Mouse (Mus musculus) heart, embryonic 16.5 days (tissue): Measurements from ENCODE around the gene D1Ertd622e. TPM values are rescaled to one million over a fixed set of nuclear protein-coding genes. Genes with fewer than 3 reads are reported as not detected.

Experiments used
- ATAC-seq: fragments of 200-750 bp; cut with Nextera tagmentation; replicated peaks from 2 replicates; pipeline ENCODE4 v1.8.0; 2017; ENCODE audit warnings: moderate number of reproducible peaks; ENCODE audit not compliant: insufficient read depth, low FRiP score; ENCODE audit errors: extremely low read depth
- H3K27ac ChIP-seq: fragments of 300-500 bp; sonication (generic); 2 replicates; pipeline ENCODE4 v1.5.1; 2014; ENCODE audit warnings: mild to moderate bottlenecking, low read length, control low read depth, moderate library complexity
- H3K27me3 ChIP-seq: fragments of 300-500 bp; sonication (generic); 2 replicates; pipeline ENCODE4 v1.6.1; 2014; ENCODE audit warnings: low read length, mixed read lengths; ENCODE audit not compliant: control insufficient read depth, insufficient read depth
- H3K36me3 ChIP-seq: fragments of 300-500 bp; sonication (generic); 2 replicates; pipeline ENCODE4 v1.6.1; 2014; ENCODE audit not compliant: control insufficient read depth, insufficient read depth
- H3K4me1 ChIP-seq: fragments of 300-500 bp; sonication (generic); 2 replicates; pipeline ENCODE4 v1.6.1; 2014; ENCODE audit warnings: low read length, mixed read lengths; ENCODE audit not compliant: control insufficient read depth, insufficient read depth
- H3K4me2 ChIP-seq: fragments of 300-500 bp; sonication (generic); 2 replicates; pipeline ENCODE4 v1.6.1; 2014; ENCODE audit warnings: low read depth, mild to moderate bottlenecking, control low read depth, low read length
- H3K4me3 ChIP-seq: fragments of 300-500 bp; sonication (generic); 2 replicates; pipeline ENCODE4 v1.5.1; 2014; ENCODE audit warnings: mild to moderate bottlenecking, control low read depth, low read length
- H3K9ac ChIP-seq: fragments of 300-500 bp; sonication (generic); 2 replicates; pipeline ENCODE4 v1.6.1; 2014; ENCODE audit warnings: low read length, control low read depth
- H3K9me3 ChIP-seq: fragments of 300-500 bp; sonication (generic); replicated peaks from 2 replicates; pipeline ENCODE4 v1.6.1; 2016; ENCODE audit warnings: low read length; ENCODE audit not compliant: control insufficient read depth
- WGBS: fragments of 180-500 bp; shearing (Covaris S2); extraction: QIAGEN DNeasy Blood & Tissue Kit; methylation state at CpG from one replicate; pipeline ENCODE4 v1.1.7; 2014; 5-methylcytosine and 5-hydroxymethylcytosine counted together
- polyA plus RNA-seq: library from polyadenylated mRNA; unstranded; fragments of >200 nt; fragmentation: Nextera tagmentation; extraction: Ambion mirVana; gene quantifications from 2 replicates; pipeline ENCODE4 v1.2.1, GENCODE M21; 2015

D1Ertd622e gene
- polyA plus RNA-seq, 1 experiment from 2014 or later: 13.5 TPM

- Histone ChIP-seq H3K4me1 (peaks cover 4% of the 10 kb centered on the region; the same call in 1 of the 2 replicates), H3K4me2 (no peak overlapping the region), H3K36me3 (no peaks in the 10 kb centered on the region), H3K27me3 (no peaks in the 10 kb centered on the region), H3K9ac (no peak overlapping the region), H3K4me3 (no peak overlapping the region), H3K9me3 (no peaks in the 10 kb centered on the region), H3K27ac (no peak overlapping the region)
- 71% methylated on average over 4 of the region's 4 CpGs for WGBS
- ATAC-seq: no peak
These were observed 14.8 kb upstream of the D1Ertd622e start for GRCm38 (mm10) chr1:97676526-97677177.

GRCm38 (mm10) chr1:97676115-97676514, 14.2 kb upstream of the D1Ertd622e start:
- H3K27me3 ChIP-seq: no peaks in the 10 kb centered on the region
- H3K9me3 ChIP-seq: no peaks in the 10 kb centered on the region
- no peak overlapping the region for H3K9ac ChIP-seq
- no peak overlapping the region for H3K4me3 ChIP-seq
- no peaks in the 10 kb centered on the region for H3K36me3 ChIP-seq
- no peak overlapping the region for H3K27ac ChIP-seq
- peaks cover 4% of the 10 kb centered on the region; the same call in 1 of the 2 replicates for H3K4me1 ChIP-seq
- WGBS: 57% methylated on average over 2 of the region's 2 CpGs
- H3K4me2 ChIP-seq: no peak overlapping the region
- ATAC-seq: no peak

- H3K4me2 ChIP-seq: no peak overlapping the region
- peaks cover 4% of the 10 kb centered on the region; the same call in 1 of the 2 replicates for H3K4me1 ChIP-seq
- no peak overlapping the region for H3K4me3 ChIP-seq
- H3K27ac ChIP-seq: no peak overlapping the region
- WGBS: 38% methylated on average over 2 of the region's 2 CpGs
- no peaks in the 10 kb centered on the region for H3K9me3 ChIP-seq
- no peak for ATAC-seq
- no peak overlapping the region for H3K9ac ChIP-seq
- no peaks in the 10 kb centered on the region for H3K27me3 ChIP-seq
- no peaks in the 10 kb centered on the region for H3K36me3 ChIP-seq
These were observed 11.0 kb upstream of the D1Ertd622e start for GRCm38 (mm10) chr1:97672849-97673248.

GRCm38 (mm10) chr1:97667288-97667687, 5.4 kb upstream of the D1Ertd622e start:
- no peak overlapping the region for H3K4me2 ChIP-seq
- H3K9ac ChIP-seq: no peak overlapping the region
- H3K4me3 ChIP-seq: no peak overlapping the region
- peaks cover 4% of the 10 kb centered on the region for H3K4me1 ChIP-seq
- ATAC-seq: no peak
- 92% methylated on average over 1 of the region's 1 CpGs for WGBS
- no peak overlapping the region for H3K27ac ChIP-seq
- no peaks in the 10 kb centered on the region for H3K9me3 ChIP-seq
- H3K36me3 ChIP-seq: no peaks in the 10 kb centered on the region
- no peaks in the 10 kb centered on the region for H3K27me3 ChIP-seq

GRCm38 (mm10) chr1:97662324-97662723, 450 bp upstream of the D1Ertd622e start:
- 22% methylated on average over 7 of the region's 7 CpGs for WGBS
- Histone ChIP-seq H3K27ac (peak overlapping the region; percentile 84), H3K4me3 (peak overlapping the region; percentile 89)

GRCm38 (mm10) chr1:97660687-97661405, 1.0 kb downstream of the D1Ertd622e start:
- peaks cover 24% of the 10 kb centered on the region for H3K4me1 ChIP-seq
- peak overlapping the region; percentile 89 for H3K4me3 ChIP-seq
- under 1% methylated on average over 76 of the region's 93 CpGs for WGBS
- H3K9ac ChIP-seq: peak overlapping the region; percentile 89
- no peaks in the 10 kb centered on the region for H3K36me3 ChIP-seq
- no peaks in the 10 kb centered on the region for H3K27me3 ChIP-seq
- peak; percentile 37 for ATAC-seq
- H3K9me3 ChIP-seq: no peaks in the 10 kb centered on the region
- H3K27ac ChIP-seq: peak overlapping the region; percentile 84
- H3K4me2 ChIP-seq: peak overlapping the region; percentile 85

More at GRCm38 (mm10) chr1:97662324-97662723, 450 bp upstream of the D1Ertd622e start:
- Histone ChIP-seq H3K9me3 (no peaks in the 10 kb centered on the region), H3K36me3 (no peaks in the 10 kb centered on the region), H3K4me1 (peaks cover 20% of the 10 kb centered on the region), H3K4me2 (peak overlapping the region; percentile 85), H3K27me3 (no peaks in the 10 kb centered on the region), H3K9ac (peak overlapping the region; percentile 89)
- no peak for ATAC-seq

- 64% methylated on average over 7 of the region's 7 CpGs for WGBS
- no peaks in the 10 kb centered on the region for H3K27me3 ChIP-seq
- no peak for ATAC-seq
- H3K27ac ChIP-seq: no peak overlapping the region
- H3K36me3 ChIP-seq: no peaks in the 10 kb centered on the region
- no peaks in the 10 kb centered on the region for H3K9me3 ChIP-seq
- H3K4me2 ChIP-seq: peak overlapping the region; percentile 85
- H3K9ac ChIP-seq: no peak overlapping the region
- H3K4me1 ChIP-seq: peaks cover 25% of the 10 kb centered on the region
- peak overlapping the region; percentile 89 for H3K4me3 ChIP-seq
These were observed 2.5 kb downstream of the D1Ertd622e start for GRCm38 (mm10) chr1:97659405-97659804.

GRCm38 (mm10) chr1:97657786-97658185, 4.1 kb downstream of the D1Ertd622e start:
- Histone ChIP-seq H3K9ac (peak overlapping the region; percentile 29; the same call in 1 of the 2 replicates), H3K9me3 (no peaks in the 10 kb centered on the region), H3K4me3 (no peak overlapping the region), H3K4me2 (no peak overlapping the region), H3K27me3 (no peaks in the 10 kb centered on the region), H3K36me3 (no peaks in the 10 kb centered on the region), H3K27ac (no peak overlapping the region), H3K4me1 (peaks cover 35% of the 10 kb centered on the region)
- WGBS: 72% methylated on average over 2 of the region's 2 CpGs
- no peak for ATAC-seq

- Histone ChIP-seq H3K36me3 (no peaks in the 10 kb centered on the region), H3K4me1 (peaks cover 36% of the 10 kb centered on the region), H3K27me3 (no peaks in the 10 kb centered on the region), H3K4me2 (no peak overlapping the region), H3K4me3 (no peak overlapping the region), H3K9ac (no peak overlapping the region), H3K27ac (no peak overlapping the region), H3K9me3 (no peaks in the 10 kb centered on the region)
- WGBS: 70% methylated on average over 2 of the region's 2 CpGs
- ATAC-seq: no peak
These were observed 4.7 kb downstream of the D1Ertd622e start for GRCm38 (mm10) chr1:97657201-97657600.
